Mouse (Mus musculus): ENCODE results near the gene Muc4. TPM values are rescaled to one million over a fixed set of nuclear protein-coding genes. Genes with fewer than 3 reads are reported as not detected.

The Muc4 gene
- polyA plus RNA-seq, 1 experiment = not detected

DNA sequence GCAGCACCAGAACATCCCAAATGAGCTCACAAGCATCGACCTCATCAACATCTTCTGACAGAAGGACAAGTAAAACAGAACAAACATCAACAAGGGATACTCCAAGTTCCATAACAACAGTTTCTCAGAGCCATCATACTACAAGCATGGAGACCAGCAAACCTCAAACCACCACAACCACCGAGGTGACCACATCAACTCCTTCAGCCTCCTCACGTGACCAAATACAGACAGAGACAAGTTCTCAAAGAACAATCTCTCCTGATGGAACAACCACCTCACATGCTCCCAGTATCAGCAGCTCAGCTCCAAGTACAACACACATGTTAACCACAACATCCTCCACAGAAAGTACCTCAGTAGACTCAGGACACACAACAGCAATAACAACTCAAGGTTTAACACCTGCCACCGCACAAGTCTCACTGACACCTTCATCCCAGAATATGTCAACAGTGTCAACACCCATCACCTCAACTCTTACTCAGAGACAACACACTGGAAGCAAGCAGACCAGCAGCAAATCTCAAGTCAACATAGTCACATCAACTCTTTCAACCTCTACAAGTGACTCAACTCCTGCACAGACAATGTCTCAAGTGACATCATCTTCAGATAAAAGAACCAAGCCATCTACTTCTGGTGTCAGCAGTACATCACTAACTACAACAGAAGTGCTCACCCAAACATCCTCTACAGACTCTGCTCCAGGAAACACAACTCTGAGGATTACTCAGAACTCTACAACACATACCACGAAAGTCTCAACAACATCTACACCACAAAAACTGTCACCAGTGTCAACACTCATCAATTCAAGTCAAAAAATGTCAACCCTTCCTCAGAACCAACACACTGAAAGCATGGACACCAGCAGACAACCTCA lies 14.8 kb downstream of the Muc4 start:
- Histone ChIP-seq H3K4me3 (replicated peaks) (no peak overlapping the region), H3K27me3 (replicated peaks) (peaks cover 21% of the 10 kb centered on the region)
- TF ChIP-seq GATA1 (IDR thresholded peaks at IDR 0.05; ENCODE audit: borderline replicate concordance, low read length) (no peak), FLI1 (IDR thresholded peaks at IDR 0.05; ENCODE audit: low read length) (no peak)

GRCm38 (mm10) chr16:32764550-32764949 lies 28.9 kb downstream of the Muc4 start:
- Histone ChIP-seq H3K4me1 (no peaks in the 10 kb centered on the region), H3K36me3 (replicated peaks; ENCODE audit: low read length) (no peaks in the 10 kb centered on the region), H3K27me3 (replicated peaks) (peaks cover 88% of the 10 kb centered on the region), H3K9me3 (peaks cover 20% of the 10 kb centered on the region), H3K4me3 (replicated peaks) (no peak overlapping the region)
- TF ChIP-seq GATA1 (IDR thresholded peaks at IDR 0.05; ENCODE audit: borderline replicate concordance, low read length) = no peak
- TF ChIP-seq FLI1 (IDR thresholded peaks at IDR 0.05; ENCODE audit: low read length) = no peak

More for the DNA sequence above, 14.8 kb downstream of the Muc4 start:
- peaks cover 15% of the 10 kb centered on the region for H3K4me1 ChIP-seq
- peaks cover 5% of the 10 kb centered on the region; the same call in 1 of the 2 replicates for H3K9me3 ChIP-seq
- H3K36me3 ChIP-seq (replicated peaks; ENCODE audit: low read length) = no peaks in the 10 kb centered on the region

DNA sequence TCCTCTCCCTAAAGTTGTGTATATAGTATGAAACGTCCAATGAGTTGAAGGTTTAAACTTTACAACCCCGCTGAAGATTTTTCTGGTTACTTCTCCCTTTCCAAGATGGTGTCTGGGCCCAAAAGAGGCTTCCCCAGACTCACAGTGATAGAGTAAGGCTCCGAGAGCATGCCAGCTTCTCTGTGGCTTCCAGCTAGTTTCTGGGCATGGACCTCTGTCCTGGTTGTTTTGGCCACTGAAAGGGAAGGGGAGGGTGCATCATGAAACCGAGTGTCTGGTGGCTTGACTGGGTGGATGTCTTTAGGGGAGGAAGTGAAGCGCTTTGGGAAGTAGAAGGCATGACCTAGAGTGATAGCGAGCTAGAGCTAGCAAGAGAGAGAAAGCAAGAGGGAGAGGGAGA lies 29.3 kb downstream of the Muc4 start:
- Histone ChIP-seq H3K36me3 (replicated peaks; ENCODE audit: low read length) (no peaks in the 10 kb centered on the region), H3K4me1 (no peaks in the 10 kb centered on the region), H3K9me3 (peaks cover 20% of the 10 kb centered on the region), H3K27me3 (replicated peaks) (peaks cover 88% of the 10 kb centered on the region), H3K4me3 (replicated peaks) (no peak overlapping the region)
- no peak for TF ChIP-seq FLI1 (IDR thresholded peaks at IDR 0.05; ENCODE audit: low read length)
- no peak for TF ChIP-seq GATA1 (IDR thresholded peaks at IDR 0.05; ENCODE audit: borderline replicate concordance, low read length)

GRCm38 (mm10) chr16:32766904-32767303 lies 31.2 kb downstream of the Muc4 start:
- no peaks in the 10 kb centered on the region for H3K36me3 ChIP-seq (replicated peaks; ENCODE audit: low read length)
- TF ChIP-seq FLI1 (IDR thresholded peaks at IDR 0.05; ENCODE audit: low read length) = no peak
- no peak for TF ChIP-seq GATA1 (IDR thresholded peaks at IDR 0.05; ENCODE audit: borderline replicate concordance, low read length)
- H3K4me1 ChIP-seq = no peaks in the 10 kb centered on the region
- H3K27me3 ChIP-seq (replicated peaks) = peaks cover 85% of the 10 kb centered on the region
- no peak overlapping the region for H3K4me3 ChIP-seq (replicated peaks)
- H3K9me3 ChIP-seq = peaks cover 23% of the 10 kb centered on the region

DNA sequence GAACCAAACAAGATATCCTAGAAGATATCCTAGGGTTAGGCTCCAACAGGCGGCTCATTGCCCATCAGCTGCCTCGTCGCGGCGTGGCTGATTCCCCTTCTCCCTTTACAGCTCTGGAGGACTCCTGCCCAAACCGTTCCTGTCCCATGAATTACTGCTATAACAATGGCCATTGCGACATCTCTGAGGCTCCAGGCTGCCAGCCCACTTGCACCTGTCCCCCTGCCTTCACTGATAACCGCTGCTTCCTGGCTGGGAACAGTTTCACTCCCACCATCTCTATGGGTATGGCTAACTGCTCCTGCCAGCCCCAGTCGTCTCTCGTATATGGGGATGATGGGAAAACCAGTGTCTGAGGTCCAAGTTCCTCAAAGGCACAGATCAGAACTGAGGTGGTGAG lies 41.0 kb downstream of the Muc4 start:
- Histone ChIP-seq H3K4me3 (replicated peaks) (no peak overlapping the region), H3K4me1 (peaks cover 4% of the 10 kb centered on the region; the same call in 1 of the 2 replicates), H3K9me3 (no peaks in the 10 kb centered on the region), H3K27me3 (replicated peaks) (peaks cover 82% of the 10 kb centered on the region), H3K36me3 (replicated peaks; ENCODE audit: low read length) (no peaks in the 10 kb centered on the region)
- no peak for TF ChIP-seq GATA1 (IDR thresholded peaks at IDR 0.05; ENCODE audit: borderline replicate concordance, low read length)
- no peak for TF ChIP-seq FLI1 (IDR thresholded peaks at IDR 0.05; ENCODE audit: low read length)

DNA sequence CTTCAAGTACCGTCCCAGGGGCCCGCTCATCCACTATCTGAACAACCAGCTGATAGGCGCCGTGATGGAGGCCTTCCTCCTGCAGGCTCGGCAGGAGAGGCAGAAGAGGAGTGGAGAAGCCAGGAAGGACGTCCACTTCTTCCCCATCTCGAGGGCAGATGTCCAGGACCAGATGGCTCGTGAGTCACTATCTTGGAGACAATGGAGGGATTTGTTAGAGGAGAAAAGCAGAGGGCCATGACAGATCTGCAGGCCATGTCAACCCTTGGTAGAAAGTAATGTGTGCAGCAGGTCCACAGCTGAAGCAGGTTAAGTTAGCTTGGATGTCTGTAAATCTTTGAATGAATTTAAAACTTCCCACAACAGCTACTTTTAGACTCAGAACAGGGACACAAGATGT lies 43.3 kb downstream of the Muc4 start:
- peaks cover 4% of the 10 kb centered on the region; the same call in 1 of the 2 replicates for H3K4me1 ChIP-seq
- no peaks in the 10 kb centered on the region for H3K36me3 ChIP-seq (replicated peaks; ENCODE audit: low read length)
- H3K4me3 ChIP-seq (replicated peaks) = no peak overlapping the region
- peaks cover 84% of the 10 kb centered on the region for H3K27me3 ChIP-seq (replicated peaks)
- no peaks in the 10 kb centered on the region for H3K9me3 ChIP-seq
- no peak for TF ChIP-seq FLI1 (IDR thresholded peaks at IDR 0.05; ENCODE audit: low read length)
- no peak for TF ChIP-seq GATA1 (IDR thresholded peaks at IDR 0.05; ENCODE audit: borderline replicate concordance, low read length)

DNA sequence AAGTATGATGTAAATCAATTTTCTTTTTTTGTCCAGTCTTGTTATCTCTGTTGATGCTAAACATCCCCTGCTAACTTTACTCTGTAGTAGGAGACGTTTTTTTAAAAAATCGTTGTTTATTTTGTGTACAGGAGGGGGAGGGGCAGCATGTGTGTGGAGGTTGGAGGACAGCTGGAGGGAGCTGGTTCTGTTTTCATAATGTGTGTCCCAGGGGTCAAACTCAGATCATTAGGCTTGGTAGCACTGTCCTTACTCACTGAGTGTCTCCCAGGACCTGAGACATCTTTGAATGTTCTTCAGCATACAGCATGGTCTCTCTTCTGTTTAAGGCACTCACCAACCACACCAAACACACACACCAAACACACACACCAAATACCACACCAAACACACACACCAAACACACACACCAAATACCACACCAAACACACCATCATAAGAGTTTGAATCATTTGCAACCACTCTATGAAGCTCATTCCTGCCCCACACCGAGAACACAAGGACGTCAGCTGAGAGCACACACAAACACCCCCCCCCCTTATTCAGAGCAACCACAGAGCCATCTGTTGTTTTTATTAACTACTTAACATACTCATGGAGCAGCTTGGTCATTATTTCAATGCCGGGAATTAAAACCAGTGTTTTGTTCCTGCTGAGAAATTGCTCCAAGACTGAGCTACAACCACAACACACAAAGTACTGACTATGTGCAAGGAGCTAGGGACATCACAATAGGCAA lies 47.8 kb downstream of the Muc4 start:
- Histone ChIP-seq H3K4me3 (replicated peaks) (no peak overlapping the region), H3K36me3 (replicated peaks; ENCODE audit: low read length) (peaks cover 3% of the 10 kb centered on the region), H3K9me3 (peaks cover 17% of the 10 kb centered on the region), H3K4me1 (no peaks in the 10 kb centered on the region), H3K27me3 (replicated peaks) (peaks cover 68% of the 10 kb centered on the region)
- TF ChIP-seq GATA1 (IDR thresholded peaks at IDR 0.05; ENCODE audit: borderline replicate concordance, low read length) (no peak), FLI1 (IDR thresholded peaks at IDR 0.05; ENCODE audit: low read length) (no peak)

DNA sequence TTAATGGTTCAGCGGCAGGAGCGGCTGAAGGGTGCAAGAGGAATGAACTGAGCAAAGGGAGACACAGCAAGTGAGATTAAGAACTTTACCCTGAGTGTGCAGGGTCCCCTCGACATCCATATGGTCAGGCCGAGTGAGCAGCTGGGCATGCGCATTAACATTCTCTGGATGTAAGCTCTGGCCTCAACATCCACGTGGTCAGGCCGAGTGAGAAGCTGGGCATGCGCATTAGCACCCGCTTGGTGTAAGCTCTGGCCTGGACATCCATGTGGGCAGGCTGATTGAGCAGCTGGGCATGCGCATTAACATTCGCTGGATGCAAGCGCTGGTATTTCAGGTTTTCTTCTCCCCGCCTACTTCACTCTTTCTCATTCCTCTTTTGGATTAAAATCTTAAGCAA lies 49.2 kb downstream of the Muc4 start:
- H3K27me3 ChIP-seq (replicated peaks) = peaks cover 56% of the 10 kb centered on the region
- peaks cover 7% of the 10 kb centered on the region for H3K4me1 ChIP-seq
- TF ChIP-seq FLI1 (IDR thresholded peaks at IDR 0.05; ENCODE audit: low read length) (no peak), GATA1 (IDR thresholded peaks at IDR 0.05; ENCODE audit: borderline replicate concordance, low read length) (no peak)
- H3K36me3 ChIP-seq (replicated peaks; ENCODE audit: low read length) = peaks cover 4% of the 10 kb centered on the region
- no peak overlapping the region for H3K4me3 ChIP-seq (replicated peaks)
- H3K9me3 ChIP-seq = peaks cover 24% of the 10 kb centered on the region

GRCm38 (mm10) chr16:32790056-32790455 lies 54.4 kb downstream of the Muc4 start:
- TF ChIP-seq FLI1 (IDR thresholded peaks at IDR 0.05; ENCODE audit: low read length) = no peak
- no peak for TF ChIP-seq GATA1 (IDR thresholded peaks at IDR 0.05; ENCODE audit: borderline replicate concordance, low read length)
- Histone ChIP-seq H3K36me3 (replicated peaks; ENCODE audit: low read length) (peaks cover 4% of the 10 kb centered on the region), H3K27me3 (replicated peaks) (peaks cover 49% of the 10 kb centered on the region), H3K4me1 (peaks cover 49% of the 10 kb centered on the region), H3K4me3 (replicated peaks) (no peak overlapping the region), H3K9me3 (peaks cover 44% of the 10 kb centered on the region)

GRCm38 (mm10) chr16:32795177-32795576 lies 59.5 kb downstream of the Muc4 start:
- Histone ChIP-seq H3K27me3 (replicated peaks) (peaks cover 56% of the 10 kb centered on the region), H3K4me1 (peaks cover 64% of the 10 kb centered on the region), H3K9me3 (peaks cover 42% of the 10 kb centered on the region), H3K36me3 (replicated peaks; ENCODE audit: low read length) (no peaks in the 10 kb centered on the region), H3K4me3 (replicated peaks) (peak overlapping the region; percentile 44)
- TF ChIP-seq GATA1 (IDR thresholded peaks at IDR 0.05; ENCODE audit: borderline replicate concordance, low read length) (no peak), FLI1 (IDR thresholded peaks at IDR 0.05; ENCODE audit: low read length) (no peak)
